Mouse (Mus musculus) intestine, postnatal 0 days (tissue): ENCODE data around the gene Folr2. TPM values are rescaled to one million over a fixed set of nuclear protein-coding genes. Genes with fewer than 3 reads are reported as not detected.
A peak's percentile ranks its signal among the peaks of the same experiment; 100 is the strongest.

ENCODE experiments used
- ATAC-seq: fragments of 200-750 bp; cut with Nextera tagmentation; 2 replicates; pipeline ENCODE4 v1.8.0; 2017; ENCODE audit warnings: mild to moderate bottlenecking, moderate TSS enrichment, moderate library complexity
- H3K27ac ChIP-seq: fragments of 300-500 bp; sonication (generic); 2 replicates; pipeline ENCODE4 v1.5.1; 2014; ENCODE audit warnings: mild to moderate bottlenecking, low read depth, low read length, moderate library complexity
- H3K27me3 ChIP-seq: fragments of 300-500 bp; sonication (generic); replicated peaks from 2 replicates; pipeline ENCODE4 v1.6.1; 2014; ENCODE audit warnings: low read length, mixed read lengths; ENCODE audit not compliant: control insufficient read depth, insufficient read depth
- H3K36me3 ChIP-seq: fragments of 300-500 bp; sonication (generic); 2 replicates; pipeline ENCODE4 v1.6.1; 2014; ENCODE audit warnings: mild to moderate bottlenecking, moderate library complexity; ENCODE audit not compliant: control insufficient read depth, insufficient read depth
- H3K4me1 ChIP-seq: fragments of 300-500 bp; sonication (generic); replicated peaks from 2 replicates; pipeline ENCODE4 v1.6.1; 2014; ENCODE audit warnings: antibody characterized with exemption, low read length, mixed read lengths; ENCODE audit not compliant: control insufficient read depth, insufficient read depth
- H3K4me2 ChIP-seq: fragments of 300-500 bp; sonication (generic); replicated peaks from 2 replicates; pipeline ENCODE4 v1.6.1; 2014; ENCODE audit warnings: low read depth, mild to moderate bottlenecking, moderate library complexity
- H3K4me3 ChIP-seq: fragments of 300-500 bp; sonication (generic); 2 replicates; pipeline ENCODE4 v1.5.1; 2014; ENCODE audit warnings: low read depth, low read length
- H3K9ac ChIP-seq: fragments of 300-500 bp; sonication (generic); 2 replicates; pipeline ENCODE4 v1.6.1; 2014; ENCODE audit warnings: mild to moderate bottlenecking, low read depth, low read length
- H3K9me3 ChIP-seq: fragments of 300-500 bp; sonication (generic); 2 replicates; pipeline ENCODE4 v1.6.1; 2016; ENCODE audit warnings: mixed run types; ENCODE audit not compliant: control insufficient read depth
- CTCF ChIP-seq: sonication (generic); IDR thresholded peaks from 2 replicates; pipeline ENCODE4 v1.5.1; 2016; ENCODE audit warnings: low read depth, mild to moderate bottlenecking, control low read depth, antibody characterized with exemption, moderate library complexity
- WGBS: fragments of 180-500 bp; shearing (Covaris S2); extraction: QIAGEN DNeasy Blood & Tissue Kit; methylation state at CpG from one replicate; pipeline ENCODE4 v1.1.7; 2014; 5-methylcytosine and 5-hydroxymethylcytosine counted together
- polyA plus RNA-seq: library from polyadenylated mRNA; unstranded; fragments of >200 nt; fragmentation: Nextera tagmentation; extraction: Ambion mirVana; gene quantifications from 2 replicates; pipeline ENCODE4 v1.2.1, GENCODE M21; 2015

Gene Folr2
- polyA plus RNA-seq: 1.1 and 1.2 TPM in 2 replicates

DNA sequence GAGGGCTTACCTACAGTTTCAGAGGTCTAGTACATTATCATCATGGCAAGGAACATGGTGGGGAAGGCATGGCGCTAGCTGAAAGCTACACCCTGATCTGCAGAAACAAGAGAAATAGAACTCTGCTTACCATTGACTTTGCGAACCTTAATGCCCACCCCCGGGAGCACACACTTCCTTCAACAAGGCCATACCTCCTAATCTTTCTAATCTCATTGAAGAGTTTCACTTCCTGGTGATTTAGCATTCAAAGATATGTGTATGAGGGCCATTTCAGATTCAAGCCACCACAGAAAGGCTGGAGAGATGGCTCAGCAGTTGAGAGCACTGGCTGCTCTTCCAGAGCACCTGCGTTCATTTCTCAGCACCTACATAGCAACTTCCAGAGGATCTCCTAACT is at the start of gene Folr2:
TSS of gene Folr2 (minus strand) at position 101 of the 400 bp plus-strand sequence.
- Histone ChIP-seq H3K9ac (no peak within 1 kb of the TSS), H3K9me3 (no peaks in the 10 kb centered on the region), H3K27me3 (no peaks in the 10 kb centered on the region), H3K4me1 (no peaks in the 10 kb centered on the region), H3K27ac (no peak within 1 kb of the TSS), H3K36me3 (peaks cover 11% of the 10 kb centered on the region), H3K4me2 (no peak within 1 kb of the TSS), H3K4me3 (no peak within 1 kb of the TSS)
- no peak for ATAC-seq
- TF ChIP-seq CTCF: no peak
- WGBS: 85% methylated on average over 4 of the region's 4 CpGs

DNA sequence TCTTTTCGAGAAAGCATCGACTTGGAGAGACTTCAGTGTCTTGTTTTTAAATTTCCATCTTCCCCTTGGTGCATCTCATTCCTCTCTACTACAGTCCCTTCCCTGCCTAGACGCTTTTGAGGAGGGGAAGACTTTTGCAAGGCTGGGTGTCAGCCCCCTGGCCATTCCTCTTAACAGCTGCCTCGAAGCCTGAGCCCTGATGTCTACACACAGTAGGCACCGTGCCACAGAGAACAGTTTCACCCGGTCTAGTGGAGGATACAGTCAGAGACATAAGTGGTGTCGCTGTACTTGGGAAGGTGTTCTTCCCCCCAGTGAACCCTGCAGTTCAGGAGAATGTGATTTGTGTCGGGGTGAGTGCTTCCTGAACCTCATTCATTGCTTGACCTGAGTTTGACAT is 49.7 kb upstream of the Folr2 start:
- Histone ChIP-seq H3K4me1 (no peaks in the 10 kb centered on the region; the same call in none of the 2 replicates), H3K27ac (peak overlapping the region; percentile 97), H3K9ac (peak overlapping the region; percentile 92), H3K4me2 (peak overlapping the region; percentile 73), H3K4me3 (peak overlapping the region; percentile 86), H3K36me3 (peaks cover 19% of the 10 kb centered on the region), H3K9me3 (no peaks in the 10 kb centered on the region), H3K27me3 (no peaks in the 10 kb centered on the region)
- 50% methylated on average over 8 of the region's 8 CpGs for WGBS
- no peak for ATAC-seq
- TF ChIP-seq CTCF: no peak

DNA sequence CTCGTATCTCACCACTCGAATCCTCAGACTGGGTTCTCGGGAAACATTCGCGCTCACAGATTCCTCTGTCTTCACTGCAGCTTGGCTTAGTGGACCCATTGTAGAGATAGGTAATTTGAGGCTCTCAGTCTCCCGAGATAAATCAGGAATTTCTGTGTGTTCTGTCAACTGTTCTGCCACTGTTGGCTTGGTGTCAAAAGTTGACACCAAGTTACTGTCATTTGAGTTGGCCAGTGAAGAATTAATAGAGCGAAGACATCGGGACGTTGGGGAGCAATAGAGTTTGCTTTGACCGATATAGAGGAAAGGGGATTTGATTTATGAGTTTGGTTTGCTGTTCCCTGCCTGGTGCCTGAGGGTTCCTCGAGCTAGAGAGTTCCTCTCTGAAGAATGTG is 49.3 kb upstream of the Folr2 start, which contains the start of gene Tomt:
TSS of gene Tomt (minus strand) at position 73 of the 395 bp plus-strand sequence.
- Histone ChIP-seq H3K4me2 (peak within 1 kb of the TSS; percentile 73), H3K27ac (peak within 1 kb of the TSS; percentile 97), H3K4me3 (peak within 1 kb of the TSS; percentile 86), H3K9me3 (no peaks in the 10 kb centered on the region), H3K27me3 (no peaks in the 10 kb centered on the region), H3K4me1 (no peaks in the 10 kb centered on the region; the same call in none of the 2 replicates), H3K9ac (peak within 1 kb of the TSS; percentile 92), H3K36me3 (peaks cover 16% of the 10 kb centered on the region)
- WGBS: 8% methylated on average over 11 of the region's 11 CpGs
- ATAC-seq: no peak
- no peak for TF ChIP-seq CTCF

DNA sequence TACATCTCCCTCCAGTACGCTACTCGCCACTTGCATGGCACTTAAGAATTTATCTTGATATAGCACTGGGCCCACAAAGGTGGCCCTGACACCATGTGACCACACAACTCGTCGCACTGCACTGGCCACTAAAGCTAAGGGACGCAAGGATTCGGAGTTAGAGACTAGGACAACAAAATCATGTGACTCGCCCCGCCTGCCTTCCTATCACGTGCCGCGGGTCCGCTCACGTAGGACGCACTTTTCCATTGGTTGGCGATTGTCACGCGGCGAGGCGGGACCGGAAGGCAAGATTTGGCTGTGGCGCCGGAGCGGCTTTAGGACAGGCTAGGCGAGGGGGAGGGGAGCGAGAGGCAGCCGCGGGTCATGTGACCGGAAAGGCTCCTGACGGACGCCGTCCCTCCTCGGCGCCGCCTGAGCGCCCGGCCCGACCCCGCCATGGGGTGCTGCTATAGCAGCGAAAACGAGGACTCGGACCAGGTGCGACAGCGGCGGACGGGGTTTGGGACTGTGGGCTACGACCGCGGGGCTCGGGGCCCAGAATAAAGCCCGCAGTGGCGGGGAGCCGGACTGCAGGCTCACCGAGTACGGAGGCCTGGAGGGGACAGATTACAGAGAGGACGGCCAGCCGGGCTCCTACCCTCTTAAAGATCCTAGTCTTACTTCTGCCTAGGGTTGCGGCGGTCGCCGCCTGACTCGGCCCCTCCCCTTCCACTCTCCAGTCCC is 48.7 kb upstream of the Folr2 start, which contains the start of gene Lamtor1:
TSS of gene Lamtor1 (plus strand) at position 344 of the 726 bp plus-strand sequence.
- WGBS: 0% methylated on average over 57 of the region's 61 CpGs
- H3K4me3 ChIP-seq: peak within 1 kb of the TSS; percentile 86
- H3K27ac ChIP-seq: peak within 1 kb of the TSS; percentile 97
- no peaks in the 10 kb centered on the region for H3K9me3 ChIP-seq
- peak within 1 kb of the TSS; percentile 92 for H3K9ac ChIP-seq
- TF ChIP-seq CTCF: no peak; the same call in 1 of the 2 replicates
- no peaks in the 10 kb centered on the region for H3K27me3 ChIP-seq
- H3K4me1 ChIP-seq: no peaks in the 10 kb centered on the region; the same call in none of the 2 replicates
- ATAC-seq: peak; percentile 98
- H3K36me3 ChIP-seq: peaks cover 10% of the 10 kb centered on the region
- H3K4me2 ChIP-seq: peak within 1 kb of the TSS; percentile 73

DNA sequence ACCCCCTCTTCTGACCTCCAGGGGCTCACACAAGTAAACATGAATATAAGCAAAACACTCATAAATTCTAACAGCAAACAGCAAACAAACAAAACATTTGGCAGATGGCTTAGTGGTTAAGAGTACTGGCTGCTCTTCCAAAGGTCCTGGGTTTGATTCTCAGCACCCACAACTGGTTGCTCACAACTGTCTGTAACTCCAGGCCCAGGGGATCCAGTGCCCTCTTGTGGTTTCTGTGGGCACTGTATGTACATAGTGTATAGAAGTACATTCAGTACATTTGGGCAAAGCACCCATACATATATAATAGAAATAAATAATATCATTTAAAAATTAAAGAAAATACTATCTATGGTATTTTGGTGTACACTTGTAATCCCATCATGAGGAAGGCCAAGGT is 45.9 kb upstream of the Folr2 start:
- Histone ChIP-seq H3K27me3 (no peaks in the 10 kb centered on the region), H3K9me3 (no peaks in the 10 kb centered on the region), H3K4me3 (no peak overlapping the region), H3K27ac (no peak overlapping the region), H3K4me2 (no peak overlapping the region), H3K9ac (no peak overlapping the region), H3K4me1 (no peaks in the 10 kb centered on the region; the same call in none of the 2 replicates), H3K36me3 (no peaks in the 10 kb centered on the region; the same call in 1 of the 2 replicates)
- no peak for ATAC-seq
- TF ChIP-seq CTCF: peak; percentile 47

DNA sequence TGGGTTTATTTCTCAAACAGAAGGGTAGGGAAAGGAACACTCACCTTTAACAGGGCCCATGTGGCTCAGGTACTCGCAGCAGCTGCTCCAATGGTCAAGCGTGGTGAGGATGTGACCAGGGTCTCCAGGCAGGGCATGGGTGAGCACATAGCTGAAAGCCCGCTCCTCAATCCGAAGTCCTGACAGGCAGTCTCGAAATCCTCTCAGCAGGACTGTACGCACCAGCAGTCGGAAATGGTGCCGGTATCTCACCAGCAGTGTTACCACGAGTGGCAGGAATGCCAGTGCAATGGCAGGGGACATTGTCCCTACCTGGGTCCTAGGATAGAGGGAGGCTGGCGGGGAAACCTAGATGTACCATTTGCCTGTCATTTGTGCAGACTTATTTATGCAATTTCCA is 45.0 kb upstream of the Folr2 start:
- Histone ChIP-seq H3K9me3 (no peaks in the 10 kb centered on the region), H3K4me1 (no peaks in the 10 kb centered on the region; the same call in none of the 2 replicates), H3K27ac (no peak overlapping the region), H3K9ac (no peak overlapping the region), H3K27me3 (no peaks in the 10 kb centered on the region), H3K4me3 (no peak overlapping the region), H3K36me3 (no peaks in the 10 kb centered on the region; the same call in 1 of the 2 replicates), H3K4me2 (no peak overlapping the region)
- no peak for ATAC-seq
- WGBS: 91% methylated on average over 10 of the region's 10 CpGs
- TF ChIP-seq CTCF: no peak
